Mouse (Mus musculus) embryo, embryonic 9.5 days (tissue): ENCODE measurements around the gene Snrpb.

Experiments used
- DNase-seq: peaks from one replicate; pipeline ENCODE4 v3.0.0-alpha.2; 2017; ENCODE audit errors: extremely low spot score

Snrpb gene

GRCm38 (mm10) chr2:130143011-130143410 is 36.2 kb downstream of the Snrpb start:
- DNase-seq, result no peak

- no peak for DNase-seq
These were observed 49.5 kb downstream of the Snrpb start for GRCm38 (mm10) chr2:130129687-130130086.

DNA sequence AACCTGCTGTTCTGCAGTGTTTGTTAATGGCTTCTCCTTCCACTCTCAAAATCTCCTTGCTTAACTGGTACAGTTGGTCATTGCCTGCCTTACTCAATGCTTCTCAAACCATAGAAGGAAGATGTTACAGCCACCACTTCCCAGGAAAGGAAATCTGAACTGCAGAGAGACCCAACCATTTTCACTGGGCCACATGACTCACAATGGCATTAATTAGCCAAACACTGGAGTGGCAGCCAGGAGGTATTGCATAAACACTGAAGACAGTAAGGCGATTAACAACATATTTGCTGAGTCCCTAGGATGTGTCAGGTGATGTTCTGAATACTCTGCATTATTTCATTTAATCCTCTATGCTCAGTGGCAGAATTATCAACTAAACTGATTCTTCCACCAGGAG is 53.1 kb downstream of the Snrpb start:
- no peak for DNase-seq

DNA sequence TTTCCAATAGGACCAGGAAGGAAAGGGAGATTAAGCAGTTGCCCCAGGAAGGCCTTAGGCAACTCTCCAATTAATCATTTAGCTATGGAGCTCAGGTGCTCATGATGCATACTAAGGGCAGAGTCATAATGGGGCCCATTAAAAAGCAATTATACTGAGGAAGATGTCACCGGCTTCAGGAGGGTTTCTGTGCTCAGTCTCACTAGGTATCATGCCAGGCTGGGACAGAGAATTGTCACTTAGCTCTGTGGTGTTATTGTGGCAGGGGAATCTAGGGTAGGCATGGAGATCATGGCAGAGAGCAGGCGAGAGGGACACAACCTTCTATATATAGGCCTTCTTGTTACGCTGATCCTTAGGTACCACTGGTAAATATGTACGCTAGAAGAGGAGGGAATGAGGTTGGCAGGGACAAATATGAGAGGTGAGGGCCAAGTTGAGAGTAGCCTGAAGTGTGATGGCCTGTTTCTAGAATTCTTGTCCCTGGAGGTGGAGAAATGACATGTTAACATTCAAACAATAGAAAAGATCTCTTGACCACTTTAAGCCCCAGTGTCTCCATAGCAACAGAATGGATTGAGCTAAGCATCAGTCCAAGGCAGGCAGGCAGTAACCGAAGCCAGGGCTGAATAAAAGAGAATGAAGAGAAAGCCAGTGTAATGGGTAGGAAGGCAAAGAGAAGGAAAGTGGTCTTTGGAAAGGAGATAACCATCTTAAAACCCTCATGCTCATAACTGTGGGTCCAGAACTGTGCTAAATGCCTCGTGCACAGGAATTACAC is 53.7 kb downstream of the Snrpb start:
- DNase-seq, result no peak
